Mouse (Mus musculus) heart, adult 11 months (tissue): ENCODE measurements around the gene F2.
A peak's percentile ranks its signal among the peaks of the same experiment; 100 is the strongest.

ENCODE experiments used
- DNase-seq: peaks from one replicate; pipeline ENCODE4 v3.0.0; 2022

F2 gene

GRCm38 (mm10) chr2:91636229-91636628 lies at the start of gene F2:
TSS of gene F2 (minus strand) at chr2:91636414.
- no peak for DNase-seq

DNA sequence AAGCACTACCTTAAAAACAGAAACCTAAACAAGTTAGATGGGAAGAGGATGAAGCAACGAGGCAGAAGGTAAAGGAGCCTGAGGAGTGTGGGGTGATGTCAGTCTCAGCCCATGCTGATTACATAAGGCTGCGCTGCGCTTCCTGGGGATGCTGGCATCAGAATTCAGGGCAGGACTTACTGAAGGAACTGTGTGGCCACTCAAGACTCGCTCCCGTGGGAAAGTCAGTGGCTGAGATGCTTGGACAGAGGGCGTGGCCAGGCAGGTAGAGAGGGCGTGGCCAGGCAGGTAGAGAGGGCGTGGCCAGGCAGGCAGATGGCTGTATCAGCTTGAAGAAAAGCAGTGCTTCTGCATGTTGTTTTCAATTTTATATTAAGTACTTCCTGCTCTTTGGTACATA lies 47.7 kb upstream of the F2 start:
- peak; percentile 84 for DNase-seq

GRCm38 (mm10) chr2:91682850-91683249 lies 46.6 kb upstream of the F2 start:
- peak; percentile 91 for DNase-seq

- no peak for DNase-seq
Measured at GRCm38 (mm10) chr2:91676961-91677360, 40.7 kb upstream of the F2 start.

GRCm38 (mm10) chr2:91676420-91676819 lies 40.2 kb upstream of the F2 start:
- DNase-seq: no peak

DNA sequence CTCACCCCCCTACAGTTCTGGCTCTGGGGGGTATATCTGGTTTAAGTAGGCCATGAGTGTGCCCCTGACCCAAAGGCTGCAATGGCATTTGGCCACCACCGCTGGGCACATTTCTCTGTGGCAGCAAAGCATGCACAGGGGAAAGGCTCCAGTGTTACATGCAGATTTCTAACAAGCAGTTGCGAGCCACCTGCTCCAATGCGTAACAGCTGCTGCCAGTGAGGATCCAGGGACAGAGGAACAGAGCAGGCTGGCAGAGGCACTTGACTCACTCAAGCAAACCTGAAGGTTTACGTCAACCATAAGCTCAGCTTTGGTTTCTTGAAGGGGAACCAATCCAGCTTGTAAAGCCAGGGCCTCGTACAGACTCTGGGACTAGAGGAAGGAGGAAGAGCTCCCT lies 38.7 kb upstream of the F2 start:
- no peak for DNase-seq

DNA sequence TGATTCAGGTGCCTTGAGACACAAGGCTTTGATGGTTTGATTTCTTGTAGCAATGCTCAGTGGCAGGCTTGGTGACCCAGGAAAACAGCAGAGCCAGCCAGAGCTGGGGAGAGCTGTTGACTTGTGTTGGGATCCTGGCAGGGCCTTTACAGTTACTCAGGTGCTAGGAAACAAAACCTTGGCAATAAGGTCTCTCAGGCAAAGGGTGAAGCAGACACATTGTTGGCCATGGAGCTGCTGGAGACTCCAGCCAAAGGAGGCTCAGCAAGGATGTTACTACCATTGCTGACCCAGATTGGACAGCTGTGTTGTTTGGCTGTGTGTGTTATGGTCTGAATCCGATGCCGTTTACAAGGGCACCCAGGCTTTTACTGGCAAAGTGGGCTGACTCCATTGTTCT lies 37.4 kb upstream of the F2 start:
- DNase-seq: peak; percentile 93

- no peak for DNase-seq
Measured at GRCm38 (mm10) chr2:91670038-91670437, 33.8 kb upstream of the F2 start.

GRCm38 (mm10) chr2:91669326-91669725 lies 33.1 kb upstream of the F2 start:
- DNase-seq: no peak

GRCm38 (mm10) chr2:91667747-91668146 lies 31.5 kb upstream of the F2 start:
- no peak for DNase-seq

DNA sequence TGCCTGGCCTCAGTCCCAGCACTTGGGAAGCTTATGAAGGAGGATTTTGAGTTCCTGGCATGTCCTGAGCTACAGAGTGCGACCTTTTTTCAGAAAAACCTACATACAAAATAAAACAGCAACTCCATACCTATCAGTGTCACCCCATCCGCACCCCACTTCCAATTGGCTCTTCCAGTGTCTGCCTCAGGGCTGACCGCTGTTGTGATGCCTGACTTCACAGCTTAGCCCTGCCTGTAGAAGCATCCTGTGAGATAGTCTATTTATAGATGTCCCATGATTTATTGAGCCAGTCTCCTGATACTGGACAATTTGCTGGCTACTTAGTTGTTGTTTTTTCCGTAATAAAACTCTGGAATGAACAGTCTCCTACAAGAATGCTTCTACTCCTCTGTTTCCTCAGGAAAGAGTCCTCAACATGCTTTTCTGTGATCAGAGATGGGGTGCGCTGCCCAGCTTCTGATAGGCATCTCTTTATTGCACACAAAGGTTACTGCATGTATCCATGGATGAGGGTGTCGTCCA lies 30.2 kb upstream of the F2 start:
- peak; percentile 94 for DNase-seq

DNA sequence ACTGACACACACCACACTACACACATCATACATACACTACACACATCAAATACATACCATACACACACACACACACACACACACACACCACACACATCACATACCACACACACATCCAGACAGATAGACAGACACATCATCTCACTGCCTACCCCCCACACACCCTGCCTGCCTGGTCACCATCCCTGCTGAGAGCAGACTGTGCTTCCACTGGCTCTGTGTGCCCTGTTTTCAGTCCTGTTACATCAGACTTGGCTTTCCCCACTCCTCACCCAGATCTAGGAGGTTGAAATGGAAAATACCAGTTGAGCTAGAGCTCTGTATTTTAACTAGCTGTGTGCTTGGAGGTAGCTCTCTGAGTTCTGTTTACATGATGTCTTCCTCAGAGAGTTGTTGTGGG lies 28.6 kb upstream of the F2 start:
- no peak for DNase-seq

GRCm38 (mm10) chr2:91660981-91661380 lies 24.8 kb upstream of the F2 start:
- DNase-seq: no peak

GRCm38 (mm10) chr2:91659657-91660056 lies 23.4 kb upstream of the F2 start:
- no peak for DNase-seq

DNA sequence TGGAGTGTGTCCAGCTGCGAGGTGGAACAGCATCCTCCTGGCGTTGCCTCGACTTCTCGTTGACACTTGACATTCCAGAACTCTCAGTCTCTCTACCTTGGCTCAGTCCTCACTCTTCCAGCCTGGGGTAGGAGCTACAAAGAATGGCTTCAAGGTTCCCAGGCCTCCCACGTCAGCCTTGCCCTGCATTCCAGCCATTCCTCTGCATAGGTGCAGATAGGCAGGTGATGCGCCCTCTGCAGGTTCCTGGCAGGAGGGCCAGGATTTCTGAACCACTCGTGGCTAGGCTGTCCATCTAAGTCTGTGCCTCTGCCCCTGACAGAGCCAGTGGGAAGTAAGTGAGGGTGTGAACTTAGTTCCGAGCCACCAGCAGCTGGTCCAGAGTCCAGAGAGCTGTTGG lies 20.6 kb upstream of the F2 start:
- DNase-seq: no peak

GRCm38 (mm10) chr2:91655827-91656226 lies 19.6 kb upstream of the F2 start:
- no peak for DNase-seq

DNA sequence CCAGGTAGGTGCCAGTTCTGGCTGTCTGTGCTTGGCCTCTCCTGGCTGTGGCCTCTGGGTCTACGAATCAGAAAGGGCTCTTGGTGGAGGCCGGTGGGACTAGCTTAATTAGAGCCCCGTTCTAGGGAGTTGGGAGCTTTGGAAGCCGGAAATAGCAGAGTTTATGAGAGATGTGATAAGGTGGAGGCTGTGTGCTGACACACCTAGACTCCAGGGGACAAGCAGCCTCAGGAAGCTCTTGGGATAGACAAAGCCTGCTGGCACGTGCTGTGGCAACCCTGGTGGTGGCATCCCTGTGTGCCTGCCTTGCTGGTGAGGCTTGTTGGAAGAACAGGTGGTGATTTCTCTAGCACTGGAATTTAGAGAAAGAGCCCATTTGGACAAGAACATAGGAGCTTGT lies 19.2 kb upstream of the F2 start:
- DNase-seq: no peak

- no peak for DNase-seq
Measured at GRCm38 (mm10) chr2:91652863-91653262, 16.6 kb upstream of the F2 start.

GRCm38 (mm10) chr2:91651458-91652258 lies 15.4 kb upstream of the F2 start:
- DNase-seq: peak; percentile 78

- DNase-seq: no peak
Measured at GRCm38 (mm10) chr2:91650360-91650995, 14.3 kb upstream of the F2 start.

DNA sequence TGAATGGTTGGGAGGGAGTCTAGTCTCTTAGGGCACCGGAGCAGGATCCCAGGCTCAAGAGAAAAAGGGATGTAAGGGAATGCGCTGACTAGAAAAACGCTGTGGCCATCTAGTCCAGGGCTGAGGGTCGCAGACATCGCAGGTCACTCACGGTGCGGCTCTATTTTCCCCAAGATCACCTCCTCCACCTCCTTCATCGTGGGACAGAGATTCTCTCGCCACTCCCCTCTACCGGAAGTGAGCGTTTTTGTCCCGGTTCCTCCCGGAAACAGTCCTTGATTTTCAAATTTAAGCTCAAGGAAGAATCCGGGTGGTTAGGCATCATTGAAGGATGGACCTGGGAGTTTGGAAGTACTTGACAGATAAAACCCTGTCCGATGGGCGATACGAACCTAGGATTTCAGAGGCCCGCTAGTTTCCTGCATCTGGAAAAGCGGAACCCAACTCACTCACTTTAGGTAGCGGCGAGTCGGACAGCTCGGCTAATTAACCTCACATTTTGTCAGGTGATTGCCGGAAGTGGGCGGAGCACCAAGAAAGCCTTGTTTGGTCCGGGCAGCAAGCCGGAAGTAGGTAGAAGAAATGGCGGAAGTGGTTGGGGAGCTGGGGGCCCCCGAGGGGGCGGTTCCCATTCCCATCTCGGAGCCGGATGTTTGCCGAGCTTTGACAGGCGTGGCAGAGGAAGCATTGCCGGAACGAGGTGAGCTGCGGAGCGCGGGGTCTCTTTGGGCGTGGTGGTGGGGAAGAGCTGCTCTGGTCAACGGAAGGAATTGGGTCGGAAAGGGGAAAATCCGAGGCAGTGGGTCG lies 13.5 kb upstream of the F2 start, which contains the start of the genes Zfp408 and Arhgap1:
Gene Zfp408 (minus strand): TSS at position 239 of the 807 bp plus-strand sequence.
Gene Arhgap1 (plus strand): TSS at position 308 of the 807 bp plus-strand sequence.
- DNase-seq: peak; percentile 99

GRCm38 (mm10) chr2:91649152-91649551 lies 12.9 kb upstream of the F2 start:
- DNase-seq: no peak

GRCm38 (mm10) chr2:91646733-91647132 lies 10.5 kb upstream of the F2 start:
- no peak for DNase-seq
